Mouse (Mus musculus) lung, postnatal 0 days (tissue): ENCODE measurements around the gene Lnx2. TPM values are rescaled to one million over a fixed set of nuclear protein-coding genes. Genes with fewer than 3 reads are reported as not detected.

Experiments used
- ATAC-seq: fragments of 200-750 bp; cut with Nextera tagmentation; 2 replicates; pipeline ENCODE4 v1.8.0; 2017; ENCODE audit warnings: moderate library complexity
- DNase-seq: peaks from one replicate; pipeline ENCODE4 v3.0.0-alpha.2; 2016; ENCODE audit warnings: low spot score
- H3K27ac ChIP-seq: fragments of 300-500 bp; sonication (generic); 2 replicates; pipeline ENCODE4 v1.5.1; 2014; ENCODE audit warnings: antibody characterized with exemption, mild to moderate bottlenecking, low read length, mixed read lengths
- H3K27me3 ChIP-seq: fragments of 300-500 bp; sonication (generic); replicated peaks from 2 replicates; pipeline ENCODE4 v1.6.1; 2014; ENCODE audit warnings: low read length, mixed read lengths; ENCODE audit not compliant: insufficient read depth
- H3K36me3 ChIP-seq: fragments of 300-500 bp; sonication (generic); 2 replicates; pipeline ENCODE4 v1.6.1; 2014; ENCODE audit warnings: low read length, mixed read lengths; ENCODE audit not compliant: insufficient read depth
- H3K4me1 ChIP-seq: fragments of 300-500 bp; sonication (generic); 2 replicates; pipeline ENCODE4 v1.6.1; 2014; ENCODE audit warnings: antibody characterized with exemption, low read depth, low read length, mixed read lengths; ENCODE audit not compliant: insufficient read depth
- H3K4me2 ChIP-seq: fragments of 300-500 bp; sonication (generic); replicated peaks from 2 replicates; pipeline ENCODE4 v1.6.1; 2014; ENCODE audit warnings: low read depth, mild to moderate bottlenecking, low read length, moderate library complexity, mixed read lengths
- H3K4me3 ChIP-seq: fragments of 300-500 bp; sonication (generic); 2 replicates; pipeline ENCODE4 v1.5.1; 2014; ENCODE audit warnings: low read depth, low read length
- H3K9ac ChIP-seq: fragments of 300-500 bp; sonication (generic); replicated peaks from 2 replicates; pipeline ENCODE4 v1.6.1; 2014; ENCODE audit warnings: low read depth, mild to moderate bottlenecking
- H3K9me3 ChIP-seq: fragments of 300-500 bp; sonication (generic); 2 replicates; pipeline ENCODE4 v1.6.1; 2016; ENCODE audit warnings: low read length, mixed read lengths
- CTCF ChIP-seq: IDR thresholded peaks from 2 replicates; pipeline ENCODE4 v1.5.1; 2016; ENCODE audit warnings: antibody characterized with exemption, mild to moderate bottlenecking
- EP300 ChIP-seq: IDR thresholded peaks from 2 replicates; pipeline ENCODE4 v1.6.1; 2016; ENCODE audit warnings: antibody characterized with exemption, mild to moderate bottlenecking, control low read depth
- WGBS: fragments of 180-500 bp; shearing (Covaris S2); extraction: QIAGEN DNeasy Blood & Tissue Kit; methylation state at CpG from one replicate; pipeline ENCODE4 v1.1.7; 2014; 5-methylcytosine and 5-hydroxymethylcytosine counted together
- polyA plus RNA-seq: library from polyadenylated mRNA; unstranded; fragments of >200 nt; fragmentation: Nextera tagmentation; extraction: Ambion mirVana; gene quantifications from 2 replicates; pipeline ENCODE4 v1.2.1, GENCODE M21; 2015

Lnx2 gene
- polyA plus RNA-seq, 1 experiment from 2014 or later = 14.5 TPM

- no peak for ATAC-seq
- Histone ChIP-seq H3K27me3 (no peaks in the 10 kb centered on the region), H3K4me1 (peaks cover 6% of the 10 kb centered on the region; the same call in 1 of the 2 replicates), H3K4me3 (no peak overlapping the region), H3K4me2 (no peak overlapping the region), H3K27ac (no peak overlapping the region), H3K36me3 (0 out of 2 replicates have a peak, but pooled peaks cover 3% of the 10 kb centered on the region), H3K9ac (no peak overlapping the region), H3K9me3 (no peaks in the 10 kb centered on the region)
- TF ChIP-seq CTCF (no peak), EP300 (no peak)
- DNase-seq = peak; percentile 28
- 68% methylated on average over 9 of the region's 9 CpGs for WGBS
Measured at GRCm38 (mm10) chr5:147085201-147085894, 9.0 kb upstream of the Lnx2 start.

- no peaks in the 10 kb centered on the region for H3K9me3 ChIP-seq
- H3K4me3 ChIP-seq = peak overlapping the region; percentile 93
- H3K4me2 ChIP-seq = peak overlapping the region; percentile 67
- H3K9ac ChIP-seq = no peak overlapping the region; the same call in 1 of the 2 replicates
- peak overlapping the region; percentile 88 for H3K27ac ChIP-seq
- DNase-seq = peak; percentile 34
- no peak for ATAC-seq
- H3K4me1 ChIP-seq = peaks cover 19% of the 10 kb centered on the region; the same call in 1 of the 2 replicates
- 22% methylated on average over 11 of the region's 11 CpGs for WGBS
- TF ChIP-seq EP300 (no peak), CTCF (no peak)
- H3K27me3 ChIP-seq = no peaks in the 10 kb centered on the region
- H3K36me3 ChIP-seq = no peaks in the 10 kb centered on the region
Measured at GRCm38 (mm10) chr5:147078110-147078900, 1.9 kb upstream of the Lnx2 start.

GRCm38 (mm10) chr5:147077305-147078034 is 1.1 kb upstream of the Lnx2 start:
- WGBS = under 1% methylated on average over 55 of the region's 57 CpGs
- peak; percentile 95 for DNase-seq
- Histone ChIP-seq H3K27me3 (no peaks in the 10 kb centered on the region), H3K4me1 (peaks cover 22% of the 10 kb centered on the region; the same call in 1 of the 2 replicates), H3K36me3 (no peaks in the 10 kb centered on the region), H3K4me3 (peak overlapping the region; percentile 93), H3K9me3 (no peaks in the 10 kb centered on the region), H3K9ac (peak overlapping the region; percentile 61), H3K27ac (peak overlapping the region; percentile 98), H3K4me2 (peak overlapping the region; percentile 67)
- TF ChIP-seq EP300 = no peak
- peak; percentile 1; the same call in 1 of the 2 replicates for TF ChIP-seq CTCF
- ATAC-seq = peak; percentile 68

- no peak for TF ChIP-seq EP300
- TF ChIP-seq CTCF = no peak
- Histone ChIP-seq H3K4me2 (peak within 1 kb of the TSS; percentile 67), H3K27me3 (no peaks in the 10 kb centered on the region), H3K9ac (peak within 1 kb of the TSS; percentile 92), H3K9me3 (no peaks in the 10 kb centered on the region), H3K27ac (peak within 1 kb of the TSS; percentile 98), H3K4me3 (peak within 1 kb of the TSS; percentile 93), H3K36me3 (no peaks in the 10 kb centered on the region), H3K4me1 (peaks cover 22% of the 10 kb centered on the region; the same call in 1 of the 2 replicates)
- DNase-seq (peak; percentile 75), ATAC-seq (peak; percentile 33)
- 1% methylated on average over 16 of the region's 17 CpGs for WGBS
Measured at GRCm38 (mm10) chr5:147076799-147077165, 396 bp upstream of the Lnx2 start, which contains the start of gene Polr1d. Gene Polr1d (plus strand): TSS chr5:147077050.

GRCm38 (mm10) chr5:147075103-147076025 is 1.0 kb downstream of the Lnx2 start:
- H3K4me1 ChIP-seq = peaks cover 22% of the 10 kb centered on the region; the same call in 1 of the 2 replicates
- peak overlapping the region; percentile 92 for H3K9ac ChIP-seq
- H3K27me3 ChIP-seq = no peaks in the 10 kb centered on the region
- peak overlapping the region; percentile 93 for H3K4me3 ChIP-seq
- WGBS = 5% methylated on average over 21 of the region's 21 CpGs
- H3K4me2 ChIP-seq = peak overlapping the region; percentile 65
- ATAC-seq = peak; percentile 11
- no peaks in the 10 kb centered on the region for H3K9me3 ChIP-seq
- no peak for TF ChIP-seq CTCF
- peak; percentile 88 for TF ChIP-seq EP300
- no peaks in the 10 kb centered on the region for H3K36me3 ChIP-seq
- peak overlapping the region; percentile 98 for H3K27ac ChIP-seq
- peak; percentile 92 for DNase-seq
